Mouse (Mus musculus): ENCODE measurements around the gene Trmt44. TPM values are rescaled to one million over a fixed set of nuclear protein-coding genes. Genes with fewer than 3 reads are reported as not detected.

The Trmt44 gene
- polyA plus RNA-seq, 1 experiment from 2014 or later = 3.9 TPM

- Histone ChIP-seq H3K9ac (no peak overlapping the region), H3K27me3 (replicated peaks) (peaks cover 17% of the 10 kb centered on the region), H3K4me2 (no peak overlapping the region), H3K4me3 (no peak overlapping the region), H3K9me3 (no peaks in the 10 kb centered on the region), H3K4me1 (peaks cover 46% of the 10 kb centered on the region), H3K27ac (replicated peaks) (peak overlapping the region; percentile 57; the same call in 1 of the 2 replicates), H3K36me3 (peaks cover 23% of the 10 kb centered on the region)
- ATAC-seq (ENCODE audit: extremely low read depth, insufficient number of reproducible peaks, low FRiP score, low TSS enrichment) = no peak
- WGBS = 49% methylated on average over 7 of the region's 7 CpGs
These were observed 32.9 kb upstream of the Trmt44 start for GRCm38 (mm10) chr5:35607784-35608183.

DNA sequence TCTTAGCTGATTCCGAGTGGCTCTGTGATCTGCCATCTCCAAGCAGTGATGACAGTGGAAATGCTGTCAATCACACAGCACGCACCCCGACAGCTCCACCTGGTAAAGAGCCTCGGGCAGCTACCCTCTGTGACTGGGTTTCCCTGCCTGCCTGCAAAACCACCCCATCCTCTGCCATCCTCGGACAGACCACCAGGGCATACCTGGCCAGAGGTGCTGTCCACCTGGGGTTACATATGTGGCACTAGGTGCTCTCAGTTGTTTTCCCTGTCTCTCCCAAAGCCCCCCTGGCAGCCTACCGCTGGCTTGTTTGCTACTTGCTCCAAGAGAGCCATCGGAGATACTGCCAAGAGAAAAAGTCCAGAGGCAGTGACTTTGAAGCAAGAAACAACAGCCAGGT, 31.9 kb upstream of the Trmt44 start:
- Histone ChIP-seq H3K27me3 (replicated peaks) (peaks cover 16% of the 10 kb centered on the region; the same call in 1 of the 2 replicates), H3K4me1 (peaks cover 46% of the 10 kb centered on the region), H3K27ac (replicated peaks) (no peak overlapping the region; the same call in 1 of the 2 replicates), H3K4me3 (no peak overlapping the region), H3K9ac (0 out of 2 replicates have a peak overlapping the region, but pooled peaks have one; percentile 10), H3K36me3 (peaks cover 28% of the 10 kb centered on the region), H3K9me3 (no peaks in the 10 kb centered on the region), H3K4me2 (no peak overlapping the region)
- no peak for ATAC-seq (ENCODE audit: extremely low read depth, insufficient number of reproducible peaks, low FRiP score, low TSS enrichment)
- 78% methylated on average over 7 of the region's 7 CpGs for whole genome bisulfite sequencing

GRCm38 (mm10) chr5:35605355-35605754, 30.5 kb upstream of the Trmt44 start:
- Histone ChIP-seq H3K36me3 (peaks cover 40% of the 10 kb centered on the region), H3K4me3 (no peak overlapping the region), H3K27ac (replicated peaks) (no peak overlapping the region), H3K4me1 (peaks cover 40% of the 10 kb centered on the region), H3K9ac (no peak overlapping the region), H3K9me3 (no peaks in the 10 kb centered on the region), H3K4me2 (no peak overlapping the region), H3K27me3 (replicated peaks) (peaks cover 8% of the 10 kb centered on the region; the same call in 1 of the 2 replicates)
- ATAC-seq (ENCODE audit: extremely low read depth, insufficient number of reproducible peaks, low FRiP score, low TSS enrichment) = no peak
- 74% methylated on average over 7 of the region's 7 CpGs for WGBS

DNA sequence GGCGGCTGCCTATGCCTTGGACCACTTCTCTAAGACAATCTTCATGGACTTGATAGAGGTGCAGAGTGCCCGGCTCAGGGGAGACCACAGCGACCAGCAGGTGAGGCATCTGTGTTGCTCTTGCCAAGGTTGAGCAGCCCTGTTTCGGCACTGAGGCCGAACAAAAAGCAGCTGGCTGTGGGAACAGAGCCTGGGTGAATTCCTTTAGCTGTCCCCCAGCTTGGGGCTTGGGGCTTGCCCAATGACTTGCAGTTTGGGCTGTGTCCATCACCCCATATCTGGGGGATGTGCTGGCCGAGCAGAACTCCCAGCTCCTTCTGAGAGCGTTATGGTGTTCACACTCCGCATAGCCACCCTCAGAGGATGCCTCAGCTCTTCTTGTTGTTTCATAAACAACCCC, 26.7 kb upstream of the Trmt44 start:
- H3K27ac ChIP-seq (replicated peaks) = no peak overlapping the region
- H3K4me3 ChIP-seq = no peak overlapping the region
- no peak overlapping the region for H3K9ac ChIP-seq
- peaks cover 73% of the 10 kb centered on the region for H3K36me3 ChIP-seq
- ATAC-seq (ENCODE audit: extremely low read depth, insufficient number of reproducible peaks, low FRiP score, low TSS enrichment) = no peak
- H3K9me3 ChIP-seq = no peaks in the 10 kb centered on the region
- H3K27me3 ChIP-seq (replicated peaks) = peaks cover 6% of the 10 kb centered on the region; the same call in 1 of the 2 replicates
- no peak overlapping the region for H3K4me2 ChIP-seq
- peaks cover 10% of the 10 kb centered on the region for H3K4me1 ChIP-seq
- 88% methylated on average over 8 of the region's 8 CpGs for WGBS

- Histone ChIP-seq H3K9me3 (no peaks in the 10 kb centered on the region), H3K9ac (no peak overlapping the region), H3K4me3 (no peak overlapping the region), H3K4me2 (no peak overlapping the region), H3K27ac (replicated peaks) (no peak overlapping the region), H3K4me1 (peaks cover 10% of the 10 kb centered on the region), H3K27me3 (replicated peaks) (peaks cover 3% of the 10 kb centered on the region; the same call in 1 of the 2 replicates), H3K36me3 (peaks cover 69% of the 10 kb centered on the region)
- ATAC-seq (ENCODE audit: extremely low read depth, insufficient number of reproducible peaks, low FRiP score, low TSS enrichment) = no peak
- WGBS = 53% methylated on average over 11 of the region's 11 CpGs
These were observed 25.4 kb upstream of the Trmt44 start for GRCm38 (mm10) chr5:35600233-35600632.

DNA sequence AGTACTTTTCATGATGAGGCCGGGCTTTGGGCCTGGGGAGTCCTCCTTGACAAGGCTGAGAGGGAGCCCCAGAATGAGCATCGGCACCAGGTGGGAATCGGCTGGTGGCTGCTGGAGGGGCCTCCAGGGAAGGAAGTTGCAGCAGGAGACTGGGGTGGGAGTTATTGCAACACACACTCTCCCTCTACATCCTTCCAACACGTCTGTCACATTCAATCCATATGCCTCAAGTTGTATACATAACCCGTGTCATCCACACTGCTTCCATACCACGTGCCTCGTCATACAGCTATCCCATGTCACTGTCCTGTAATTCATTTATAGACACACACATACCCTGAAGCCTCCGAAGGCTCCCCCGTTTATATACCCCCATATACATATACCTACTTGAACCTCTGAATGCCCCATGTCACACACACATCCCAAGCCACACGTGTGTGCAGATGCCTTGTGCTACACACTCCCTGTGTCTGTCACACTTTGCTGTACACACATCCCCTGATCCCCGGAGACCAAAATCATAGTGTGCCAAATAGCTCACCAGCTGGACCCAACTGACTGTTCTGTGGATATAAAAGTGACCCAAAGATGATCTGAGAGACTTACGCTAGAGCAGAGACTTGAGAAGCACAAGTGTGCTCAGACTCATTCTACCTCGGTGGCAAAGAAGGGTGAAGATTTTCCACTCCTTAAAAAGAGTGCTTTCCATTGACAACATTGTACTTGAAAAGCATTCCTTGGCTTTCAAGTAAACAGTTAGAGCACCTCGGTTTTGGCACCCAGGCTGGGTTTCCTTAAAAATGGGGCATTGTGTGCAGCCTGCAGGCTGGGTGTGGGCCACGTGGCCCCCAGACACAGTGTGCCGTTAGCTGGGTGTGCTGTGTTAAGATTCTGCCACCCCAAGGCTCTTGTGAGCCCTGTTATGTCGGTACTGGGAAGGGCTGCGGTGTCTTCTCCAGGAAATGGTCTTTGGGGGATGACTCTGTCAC, 21.6 kb upstream of the Trmt44 start:
- H3K4me2 ChIP-seq = no peak overlapping the region
- H3K4me1 ChIP-seq = peaks cover 10% of the 10 kb centered on the region
- no peaks in the 10 kb centered on the region; the same call in 1 of the 2 replicates for H3K27me3 ChIP-seq (replicated peaks)
- no peak for ATAC-seq (ENCODE audit: extremely low read depth, insufficient number of reproducible peaks, low FRiP score, low TSS enrichment)
- no peak overlapping the region for H3K4me3 ChIP-seq
- WGBS = 74% methylated on average over 18 of the region's 18 CpGs
- H3K9ac ChIP-seq = no peak overlapping the region
- H3K9me3 ChIP-seq = no peaks in the 10 kb centered on the region
- H3K36me3 ChIP-seq = peaks cover 85% of the 10 kb centered on the region
- no peak overlapping the region for H3K27ac ChIP-seq (replicated peaks)

DNA sequence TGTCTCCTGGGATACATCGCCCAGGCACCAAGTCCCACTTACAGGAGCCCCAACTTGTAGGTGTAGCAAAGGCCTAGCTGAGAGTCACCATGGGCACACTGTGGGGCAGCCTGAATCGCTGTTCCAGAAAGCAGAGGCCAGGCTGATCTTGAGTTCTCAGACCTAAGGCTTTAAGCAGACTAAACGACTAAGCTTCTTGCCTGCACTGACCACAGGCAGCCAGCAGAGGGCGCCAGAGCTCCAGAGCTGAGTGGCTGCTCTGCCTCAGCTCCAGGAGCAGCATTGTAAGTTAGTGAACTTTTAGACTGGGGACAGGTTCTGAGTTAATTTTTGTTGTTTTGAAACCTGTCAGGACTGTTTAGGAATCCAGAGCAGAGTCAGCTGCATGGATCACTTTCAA, 20.8 kb upstream of the Trmt44 start:
- Histone ChIP-seq H3K9ac (no peak overlapping the region), H3K9me3 (peaks cover 5% of the 10 kb centered on the region), H3K4me2 (no peak overlapping the region), H3K27me3 (replicated peaks) (no peaks in the 10 kb centered on the region; the same call in 1 of the 2 replicates), H3K4me3 (no peak overlapping the region), H3K4me1 (peaks cover 10% of the 10 kb centered on the region), H3K36me3 (peaks cover 86% of the 10 kb centered on the region), H3K27ac (replicated peaks) (no peak overlapping the region)
- ATAC-seq (ENCODE audit: extremely low read depth, insufficient number of reproducible peaks, low FRiP score, low TSS enrichment) = no peak
- 18% methylated on average over 4 of the region's 4 CpGs for WGBS

DNA sequence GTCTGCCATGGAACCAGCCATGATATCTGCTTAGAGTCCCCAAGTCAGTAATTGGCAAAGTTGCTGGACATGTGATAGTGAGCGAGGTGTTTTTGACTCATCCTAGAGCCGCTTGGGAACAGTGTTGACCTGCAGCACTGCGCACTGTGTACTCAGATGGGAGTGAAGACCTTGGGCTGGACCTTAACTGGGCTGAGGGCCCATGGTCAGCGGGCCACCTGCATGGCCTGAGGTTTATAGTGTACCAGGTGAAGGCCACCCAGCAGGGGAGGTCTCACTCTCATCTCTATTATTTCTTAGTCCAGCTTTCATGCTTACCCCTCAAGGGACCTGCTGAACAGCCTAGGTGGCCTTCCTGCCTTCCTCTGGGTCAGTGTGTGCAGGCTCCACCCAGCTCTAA, 19.9 kb upstream of the Trmt44 start:
- Histone ChIP-seq H3K27me3 (replicated peaks) (no peaks in the 10 kb centered on the region; the same call in 1 of the 2 replicates), H3K4me3 (no peak overlapping the region), H3K9me3 (peaks cover 5% of the 10 kb centered on the region), H3K27ac (replicated peaks) (no peak overlapping the region), H3K4me2 (no peak overlapping the region), H3K4me1 (peaks cover 2% of the 10 kb centered on the region), H3K9ac (no peak overlapping the region), H3K36me3 (peaks cover 86% of the 10 kb centered on the region)
- WGBS = 86% methylated on average over 4 of the region's 4 CpGs
- no peak for ATAC-seq (ENCODE audit: extremely low read depth, insufficient number of reproducible peaks, low FRiP score, low TSS enrichment)

- Histone ChIP-seq H3K4me2 (no peak overlapping the region), H3K36me3 (peaks cover 86% of the 10 kb centered on the region), H3K4me3 (no peak overlapping the region), H3K9ac (no peak overlapping the region), H3K27ac (replicated peaks) (no peak overlapping the region), H3K9me3 (peaks cover 5% of the 10 kb centered on the region), H3K27me3 (replicated peaks) (no peaks in the 10 kb centered on the region; the same call in 1 of the 2 replicates), H3K4me1 (no peaks in the 10 kb centered on the region)
- 77% methylated on average over 6 of the region's 6 CpGs for WGBS
- ATAC-seq (ENCODE audit: extremely low read depth, insufficient number of reproducible peaks, low FRiP score, low TSS enrichment) = no peak
These were observed 18.4 kb upstream of the Trmt44 start for GRCm38 (mm10) chr5:35593272-35593671.

DNA sequence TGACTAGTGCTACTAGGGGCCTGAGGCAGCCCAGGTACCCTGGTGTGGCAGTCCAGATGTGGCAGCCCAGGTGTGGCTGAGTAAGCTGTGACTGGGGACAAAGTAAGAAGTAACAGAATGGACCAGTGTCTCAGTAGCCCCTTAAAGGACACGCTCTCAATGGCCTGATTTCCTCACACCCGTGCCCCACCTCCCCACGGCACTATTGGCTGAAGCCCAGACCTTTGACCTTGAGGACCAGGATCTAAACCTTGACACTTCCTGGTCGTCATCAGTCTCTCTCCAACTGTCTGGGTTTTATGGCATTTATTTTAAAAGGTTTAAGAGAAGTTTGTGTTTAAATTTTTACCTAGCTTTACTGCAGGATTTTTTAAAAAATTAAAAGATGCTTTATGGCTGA, 18.0 kb upstream of the Trmt44 start:
- ATAC-seq (ENCODE audit: extremely low read depth, insufficient number of reproducible peaks, low FRiP score, low TSS enrichment) = no peak
- H3K36me3 ChIP-seq = peaks cover 86% of the 10 kb centered on the region
- H3K4me3 ChIP-seq = no peak overlapping the region
- H3K27ac ChIP-seq (replicated peaks) = no peak overlapping the region
- WGBS = 68% methylated on average over 4 of the region's 4 CpGs
- H3K9ac ChIP-seq = no peak overlapping the region
- no peak overlapping the region for H3K4me2 ChIP-seq
- H3K27me3 ChIP-seq (replicated peaks) = no peaks in the 10 kb centered on the region; the same call in 1 of the 2 replicates
- H3K9me3 ChIP-seq = peaks cover 5% of the 10 kb centered on the region
- H3K4me1 ChIP-seq = no peaks in the 10 kb centered on the region

- no peak for ATAC-seq (ENCODE audit: extremely low read depth, insufficient number of reproducible peaks, low FRiP score, low TSS enrichment)
- Histone ChIP-seq H3K4me1 (no peaks in the 10 kb centered on the region), H3K27ac (replicated peaks) (no peak overlapping the region), H3K27me3 (replicated peaks) (no peaks in the 10 kb centered on the region; the same call in 1 of the 2 replicates), H3K36me3 (peaks cover 81% of the 10 kb centered on the region), H3K4me2 (no peak overlapping the region), H3K9ac (no peak overlapping the region), H3K4me3 (no peak overlapping the region), H3K9me3 (peaks cover 5% of the 10 kb centered on the region)
- WGBS = 81% methylated on average over 21 of the region's 21 CpGs
These were observed 17.3 kb upstream of the Trmt44 start for GRCm38 (mm10) chr5:35592081-35592736.

Data from heart, embryonic 13.5 days (tissue).